Mouse (Mus musculus) kidney, adult 2 months (tissue): ENCODE results near the gene Arsg. TPM values are rescaled to one million over a fixed set of nuclear protein-coding genes. Genes with fewer than 3 reads are reported as not detected.
A peak's percentile ranks its signal among the peaks of the same experiment; 100 is the strongest.

ENCODE experiments used
- DNase-seq: peaks from one replicate; pipeline ENCODE4 v3.0.0; 2021
- H3K27ac ChIP-seq: fragments of 200-500 bp; 2 replicates; pipeline ENCODE4 v1.5.1; 2012; ENCODE audit warnings: low read depth, low read length, control low read depth, inconsistent platforms; ENCODE audit not compliant: insufficient read depth
- H3K27me3 ChIP-seq: fragments of 200-500 bp; replicated peaks from 2 replicates; pipeline ENCODE4 v1.6.1; 2012; ENCODE audit warnings: mild to moderate bottlenecking, moderate library complexity, low read length, inconsistent platforms; ENCODE audit not compliant: control insufficient read depth, insufficient read depth
- H3K36me3 ChIP-seq: fragments of 200-500 bp; 2 replicates; pipeline ENCODE4 v1.6.1; 2012; ENCODE audit warnings: mild to moderate bottlenecking, moderate library complexity, low read length, inconsistent platforms; ENCODE audit not compliant: control insufficient read depth, insufficient read depth
- H3K4me1 ChIP-seq: fragments of 200-500 bp; 2 replicates; pipeline ENCODE4 v1.6.1; 2011; ENCODE audit warnings: low read length; ENCODE audit not compliant: control insufficient read depth, insufficient read depth
- H3K4me3 ChIP-seq: fragments of 200-500 bp; 2 replicates; pipeline ENCODE4 v1.5.1; 2011; ENCODE audit warnings: mild to moderate bottlenecking, low read depth, low read length, control low read depth; ENCODE audit not compliant: insufficient read depth
- CTCF ChIP-seq: fragments of 200-500 bp; conservative IDR thresholded peaks from 2 replicates; pipeline ENCODE4 v1.5.1; 2011; ENCODE audit warnings: low read depth, mild to moderate bottlenecking, control low read depth, low read length, moderate library complexity, mixed read lengths; ENCODE audit not compliant: insufficient read depth, insufficient read length
- POLR2A ChIP-seq: fragments of 200-500 bp; IDR thresholded peaks from one replicate; pipeline ENCODE4 v1.6.1; 2011; ENCODE audit warnings: low read depth, low read length, control low read depth
- WGBS: fragments of 180-500 bp; shearing (Covaris S2); methylation state at CpG from one replicate; pipeline ENCODE4 v1.1.7; 2018; 5-methylcytosine and 5-hydroxymethylcytosine counted together
- polyA plus RNA-seq: library from polyadenylated mRNA; depleted of rRNA; stranded (reverse); fragments of >200 nt; gene quantifications from 2 replicates; pipeline ENCODE4 v1.2.3, GENCODE M21; 2012

Arsg gene
- polyA plus RNA-seq, 1 experiment, result 20.9 TPM

GRCm38 (mm10) chr11:109594761-109595160 lies 121.6 kb downstream of the Arsg start:
- H3K27ac ChIP-seq, result 0 out of 2 replicates have a peak overlapping the region, but pooled peaks have one; percentile 10
- H3K36me3 ChIP-seq, result no peaks in the 10 kb centered on the region
- H3K4me1 ChIP-seq, result peaks cover 6% of the 10 kb centered on the region; the same call in 1 of the 2 replicates
- TF ChIP-seq POLR2A, result no peak
- TF ChIP-seq CTCF, result no peak
- H3K27me3 ChIP-seq, result no peaks in the 10 kb centered on the region
- DNase-seq, result peak; percentile 76
- H3K4me3 ChIP-seq, result no peak overlapping the region
- WGBS, result 38% methylated on average over 8 of the region's 8 CpGs

GRCm38 (mm10) chr11:109598778-109599570 lies 125.8 kb downstream of the Arsg start:
- Histone ChIP-seq H3K4me3 (no peak overlapping the region), H3K27ac (no peak overlapping the region), H3K36me3 (no peaks in the 10 kb centered on the region; the same call in none of the 2 replicates), H3K4me1 (peaks cover 3% of the 10 kb centered on the region; the same call in 1 of the 2 replicates), H3K27me3 (no peaks in the 10 kb centered on the region)
- DNase-seq, result no peak
- TF ChIP-seq POLR2A (no peak), CTCF (peak; percentile 27; the same call in 1 of the 2 replicates)
- 84% methylated on average over 12 of the region's 12 CpGs for WGBS

GRCm38 (mm10) chr11:109607600-109607999 lies 134.4 kb downstream of the Arsg start:
- no peak for TF ChIP-seq POLR2A
- TF ChIP-seq CTCF, result no peak
- no peak overlapping the region for H3K4me3 ChIP-seq

GRCm38 (mm10) chr11:109608976-109609625 lies 135.9 kb downstream of the Arsg start:
- Histone ChIP-seq H3K27me3 (no peaks in the 10 kb centered on the region), H3K36me3 (no peaks in the 10 kb centered on the region), H3K27ac (no peak overlapping the region), H3K4me1 (peaks cover 13% of the 10 kb centered on the region; the same call in 1 of the 2 replicates), H3K4me3 (no peak overlapping the region)
- 33% methylated on average over 6 of the region's 6 CpGs for WGBS
- no peak for TF ChIP-seq CTCF
- TF ChIP-seq POLR2A, result no peak
- no peak for DNase-seq

More at GRCm38 (mm10) chr11:109607600-109607999, 134.4 kb downstream of the Arsg start:
- H3K4me1 ChIP-seq, result peaks cover 13% of the 10 kb centered on the region; the same call in 1 of the 2 replicates
- H3K27ac ChIP-seq, result no peak overlapping the region
- 90% methylated on average over 6 of the region's 6 CpGs for WGBS
- H3K36me3 ChIP-seq, result no peaks in the 10 kb centered on the region; the same call in 1 of the 2 replicates
- H3K27me3 ChIP-seq, result no peaks in the 10 kb centered on the region
- DNase-seq, result no peak

DNA sequence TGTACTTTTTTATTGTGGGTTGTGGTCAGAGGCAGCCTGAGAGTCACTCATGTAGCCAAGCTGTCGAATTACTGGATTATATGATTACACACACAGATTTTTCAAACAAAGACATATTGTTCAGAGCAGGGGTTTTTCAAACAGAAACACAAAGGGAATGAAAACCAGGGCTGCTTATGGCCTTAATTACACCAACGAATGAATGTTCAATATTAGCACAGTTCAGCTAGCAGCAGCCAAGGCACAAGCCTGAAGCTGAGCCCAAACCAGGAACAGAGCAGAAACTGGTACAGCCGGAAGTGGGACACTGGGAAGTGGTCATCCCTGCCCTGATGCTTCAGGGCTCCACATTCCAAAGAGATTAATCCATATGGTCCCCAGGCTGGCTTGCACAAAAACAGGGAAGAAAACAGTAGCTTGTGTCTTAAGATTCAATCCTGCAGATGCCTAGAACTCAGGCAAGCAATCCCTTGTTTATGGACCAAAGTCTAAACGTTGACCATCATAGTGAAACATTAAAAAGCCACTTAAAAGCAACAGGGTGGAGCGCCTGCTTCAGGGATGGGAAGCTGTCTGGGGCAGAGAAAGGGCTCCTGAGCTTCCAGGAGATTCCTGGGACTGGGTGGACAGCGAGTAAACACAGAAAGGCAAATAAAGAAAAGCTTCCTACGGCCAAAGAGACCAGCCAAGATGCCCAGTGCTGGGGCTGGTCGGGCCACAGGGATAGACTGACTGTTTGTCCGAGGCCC lies 137.0 kb downstream of the Arsg start:
- no peaks in the 10 kb centered on the region for H3K36me3 ChIP-seq
- H3K27ac ChIP-seq, result peak overlapping the region; percentile 89
- TF ChIP-seq POLR2A, result no peak
- no peak for TF ChIP-seq CTCF
- H3K4me1 ChIP-seq, result peaks cover 13% of the 10 kb centered on the region; the same call in 1 of the 2 replicates
- no peaks in the 10 kb centered on the region for H3K27me3 ChIP-seq
- whole genome bisulfite sequencing, result 10% methylated on average over 9 of the region's 9 CpGs
- H3K4me3 ChIP-seq, result peak overlapping the region; percentile 87
- peak; percentile 79 for DNase-seq

DNA sequence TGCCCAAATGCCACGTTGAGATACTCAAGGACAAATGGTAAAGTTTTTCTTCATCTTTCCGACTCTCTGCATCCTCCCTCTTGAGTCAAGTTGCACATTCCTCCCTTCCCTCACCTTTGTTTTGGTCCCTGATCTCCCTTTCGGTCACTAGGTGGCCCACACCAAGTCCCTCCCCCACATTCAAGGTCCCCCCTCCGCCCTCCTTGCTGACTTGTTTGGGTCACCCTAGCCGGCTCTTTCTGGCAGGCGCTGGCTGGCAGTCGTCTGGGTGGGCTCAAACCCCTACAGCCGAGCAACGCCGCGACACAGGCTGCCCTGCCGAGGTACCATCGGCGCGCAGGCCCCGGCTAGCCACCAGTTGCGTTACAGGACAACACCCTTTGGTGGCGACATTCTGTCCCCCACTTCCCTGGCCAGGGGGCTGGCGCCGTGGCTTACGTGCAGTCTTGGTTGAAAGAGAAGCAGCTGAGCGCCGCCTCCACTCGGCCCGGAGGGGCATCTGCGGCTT lies 137.7 kb downstream of the Arsg start:
- no peaks in the 10 kb centered on the region for H3K27me3 ChIP-seq
- H3K36me3 ChIP-seq, result no peaks in the 10 kb centered on the region
- DNase-seq, result no peak
- H3K27ac ChIP-seq, result peak overlapping the region; percentile 89
- peak overlapping the region; percentile 87 for H3K4me3 ChIP-seq
- 0% methylated on average over 26 of the region's 26 CpGs for WGBS
- peaks cover 13% of the 10 kb centered on the region; the same call in 1 of the 2 replicates for H3K4me1 ChIP-seq
- TF ChIP-seq POLR2A, result no peak
- 0 out of 2 replicates have a peak, but pooled peaks have one; percentile 20 for TF ChIP-seq CTCF
